Mouse (Mus musculus) adrenal gland, adult 18-20 months (tissue): ENCODE results near the gene Arhgef33. TPM values are rescaled to one million over a fixed set of nuclear protein-coding genes. Genes with fewer than 3 reads are reported as not detected.
"Not testable (repeated sequence)": the region's sequence is repeated elsewhere in the genome, so short reads cannot be mapped to it uniquely, and the experiment has no call there.

ENCODE experiments used
- DNase-seq, 2 experiments: peaks; one replicate each; pipeline ENCODE4 v3.0.0; 2021 to 2022; ENCODE audit warnings: low spot score in 2 of 2
- long read RNA-seq, 2 experiments: library from polyadenylated mRNA; stranded (forward); transcript quantifications; one replicate each; pipeline ENCODE4 v2.0.0; 2021
- total RNA-seq, 2 experiments: library from RNA; stranded (reverse); gene quantifications; 1 replicate in 1 of 2; 2 replicates in 1 of 2; pipeline ENCODE4 v1.2.3; 2021

Arhgef33 gene
- total RNA-seq = 1 to 10 TPM in 1 of 2 experiments, under 1 TPM in 1; 0.38 to 1.1 TPM
- long read RNA-seq, experiment 1 = 0 reads
- long read RNA-seq, experiment 2, partial matches to known transcripts = 0 of 4 reads
- long read RNA-seq, experiment 2, other reads (novel, unspliced or antisense) = 3 of 4 reads

DNA sequence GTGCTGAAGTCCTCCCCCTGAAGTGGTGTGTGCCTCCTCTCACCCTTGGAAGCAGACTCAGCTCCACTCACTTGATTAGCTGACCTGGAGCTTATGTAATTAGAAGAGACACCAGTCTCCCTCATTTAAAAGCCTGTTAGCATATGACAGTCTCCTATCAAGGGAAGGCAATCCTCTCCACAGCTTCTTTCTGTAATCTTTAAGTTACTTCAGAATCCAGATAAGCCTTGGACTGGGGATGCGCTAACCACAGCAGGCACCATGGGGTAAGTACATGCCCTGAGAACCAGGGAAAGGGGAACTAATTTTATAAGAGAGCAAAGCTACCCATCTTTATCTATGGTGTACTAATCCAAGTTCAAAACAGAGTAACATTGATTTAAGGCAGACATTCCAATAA, at the start of gene Arhgef33:
Arhgef33 (plus strand) TSS at position 157 of the 400 bp plus-strand sequence.
- no peak for DNase-seq

DNA sequence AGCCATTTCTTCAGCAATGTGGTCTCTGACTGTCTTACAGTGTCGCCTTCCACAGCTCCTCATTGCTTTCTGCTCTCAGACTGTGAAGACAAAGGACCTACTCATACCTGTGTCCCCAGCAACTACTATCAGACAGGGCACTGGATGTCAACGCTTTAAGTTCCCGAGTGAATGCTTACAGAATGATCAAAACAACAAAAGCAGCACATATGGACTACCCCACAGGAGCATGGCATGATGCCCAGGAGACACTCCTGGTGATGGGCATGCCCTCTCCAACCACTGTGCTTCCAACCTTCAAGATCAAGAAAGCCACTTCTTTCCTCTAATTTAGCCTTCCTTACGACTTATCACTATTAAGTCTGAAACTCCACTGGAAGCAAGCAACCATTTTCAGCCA, 40.1 kb upstream of the Arhgef33 start:
- no peak for DNase-seq

DNA sequence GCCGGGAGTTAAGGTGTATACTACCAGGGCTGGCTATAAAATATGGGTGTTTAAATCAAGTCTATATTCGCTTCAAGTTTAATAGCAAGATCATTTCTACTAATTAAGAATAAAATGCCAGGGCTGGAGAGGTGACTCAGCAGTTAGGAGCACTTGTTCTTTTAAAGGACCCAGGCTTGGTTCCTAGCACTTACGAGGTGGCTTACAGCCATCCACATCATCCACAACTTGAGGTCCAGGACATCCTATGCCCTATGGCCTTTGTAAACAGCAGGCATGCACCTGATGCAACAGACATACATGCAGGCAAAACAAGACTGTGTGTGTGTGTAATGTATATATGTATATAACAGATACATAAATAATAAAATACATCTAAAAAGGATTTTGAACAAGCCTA, 39.1 kb upstream of the Arhgef33 start:
- no peak for DNase-seq

DNA sequence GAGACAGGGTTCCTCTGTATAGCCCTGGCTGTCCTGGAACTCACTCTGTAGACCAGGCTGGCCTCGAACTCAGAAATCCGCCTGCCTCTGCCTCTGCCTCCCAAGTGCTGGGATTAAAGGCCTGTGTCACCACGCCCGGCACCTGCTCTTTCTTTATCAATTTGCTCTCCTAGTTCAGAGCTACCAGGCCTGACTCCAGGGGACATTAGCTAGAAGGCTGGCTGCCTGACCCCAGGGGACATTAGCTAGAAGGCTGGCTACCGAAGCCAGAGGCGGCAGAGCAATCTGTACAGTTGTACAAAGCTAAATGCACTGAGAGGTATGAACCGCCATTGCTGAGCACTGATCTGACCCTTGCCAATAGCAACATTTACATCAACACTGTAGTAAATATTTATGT, 36.6 kb upstream of the Arhgef33 start:
- DNase-seq = not testable (repeated sequence)

DNA sequence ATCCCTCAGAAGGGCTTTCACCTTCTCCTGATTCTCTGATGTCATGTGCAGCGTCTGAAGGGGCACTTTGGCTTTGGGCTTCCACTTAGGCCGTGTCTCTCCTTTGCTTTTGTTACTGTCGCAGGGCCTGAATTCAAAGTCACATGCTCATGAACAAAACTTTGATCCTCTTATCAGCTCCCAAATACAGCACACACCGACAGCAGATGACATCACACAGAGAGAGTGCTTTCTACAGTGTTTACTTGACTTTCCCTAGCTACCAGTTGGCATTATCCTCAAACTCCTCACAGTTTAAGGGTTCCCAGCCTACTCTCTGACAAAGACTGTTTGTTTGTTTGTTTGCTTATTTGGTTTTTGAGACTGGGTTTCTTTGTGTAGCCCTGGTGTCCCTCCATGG, 29.0 kb upstream of the Arhgef33 start:
- DNase-seq = no peak

DNA sequence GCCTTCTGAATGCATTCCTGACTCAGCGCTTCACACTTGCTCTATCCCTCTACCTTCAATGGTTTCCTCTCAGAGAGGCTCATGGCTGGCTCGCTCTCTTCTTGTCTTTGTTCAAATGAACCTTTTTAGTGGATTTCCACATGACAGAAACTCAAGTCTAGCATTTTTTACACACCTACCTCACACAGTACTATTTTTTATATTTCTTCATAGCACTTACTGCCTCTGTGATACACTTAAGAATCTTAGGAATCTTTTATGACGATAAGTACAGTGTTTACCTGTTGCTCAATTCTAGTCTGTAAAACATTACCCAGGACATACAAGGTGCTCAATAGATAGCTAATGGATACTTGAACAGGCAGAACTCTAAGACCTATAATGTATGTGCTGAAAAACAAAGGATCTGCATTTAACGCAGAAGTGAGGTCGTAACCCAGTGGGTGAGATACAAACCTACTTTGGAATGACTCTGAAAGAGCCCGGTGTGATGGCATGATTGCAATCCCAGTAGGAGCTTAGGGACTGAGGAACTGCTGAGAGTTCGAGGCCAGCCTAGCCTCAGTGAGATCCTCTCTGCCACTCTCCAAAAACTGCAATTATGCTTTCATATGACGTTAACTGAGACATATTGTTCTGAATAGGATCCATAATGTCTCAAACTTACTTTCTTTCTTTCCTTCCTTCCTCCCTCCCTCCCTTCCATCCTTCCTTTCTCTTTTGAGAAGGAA, 27.7 kb upstream of the Arhgef33 start:
- no peak for DNase-seq

DNA sequence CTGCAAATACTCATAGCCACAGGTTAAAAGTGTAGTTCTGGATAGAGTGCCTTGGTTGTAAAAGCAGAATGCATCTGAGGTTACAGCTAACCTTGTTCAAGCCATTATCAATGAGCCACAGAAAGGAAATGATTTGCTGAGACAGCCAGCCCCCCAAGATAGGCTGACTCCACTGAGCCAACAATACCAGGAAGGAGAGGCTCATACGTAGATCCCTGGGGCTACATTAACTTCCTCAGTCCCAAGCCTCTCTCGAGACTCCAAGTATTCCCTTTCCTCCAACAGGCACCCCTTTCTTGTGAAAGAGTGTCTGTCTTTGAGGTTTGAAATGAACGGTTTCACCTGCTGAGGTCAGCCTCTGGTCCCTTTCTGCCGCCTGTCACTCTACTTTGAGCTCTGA, 22.8 kb upstream of the Arhgef33 start:
- DNase-seq = no peak

DNA sequence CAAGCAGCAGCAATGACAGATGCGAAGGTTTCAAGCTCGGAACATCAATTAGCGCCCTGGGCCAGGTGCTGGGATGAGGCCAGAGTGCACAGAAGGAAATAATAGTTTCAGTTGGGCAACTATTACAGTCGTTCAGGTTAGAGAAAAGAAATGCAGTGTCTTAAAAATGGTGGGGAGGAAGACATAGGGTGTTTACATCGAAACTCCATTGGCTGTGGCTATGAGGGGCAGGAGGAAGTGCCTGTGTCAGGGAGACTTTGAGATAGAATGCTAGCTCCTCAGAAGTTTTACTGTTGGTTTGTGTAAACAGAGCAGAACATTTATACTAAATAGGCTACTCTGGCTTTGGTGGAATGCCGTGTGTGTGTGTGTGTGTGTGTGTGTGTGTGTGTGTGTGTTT, 19.2 kb upstream of the Arhgef33 start:
- no peak for DNase-seq

DNA sequence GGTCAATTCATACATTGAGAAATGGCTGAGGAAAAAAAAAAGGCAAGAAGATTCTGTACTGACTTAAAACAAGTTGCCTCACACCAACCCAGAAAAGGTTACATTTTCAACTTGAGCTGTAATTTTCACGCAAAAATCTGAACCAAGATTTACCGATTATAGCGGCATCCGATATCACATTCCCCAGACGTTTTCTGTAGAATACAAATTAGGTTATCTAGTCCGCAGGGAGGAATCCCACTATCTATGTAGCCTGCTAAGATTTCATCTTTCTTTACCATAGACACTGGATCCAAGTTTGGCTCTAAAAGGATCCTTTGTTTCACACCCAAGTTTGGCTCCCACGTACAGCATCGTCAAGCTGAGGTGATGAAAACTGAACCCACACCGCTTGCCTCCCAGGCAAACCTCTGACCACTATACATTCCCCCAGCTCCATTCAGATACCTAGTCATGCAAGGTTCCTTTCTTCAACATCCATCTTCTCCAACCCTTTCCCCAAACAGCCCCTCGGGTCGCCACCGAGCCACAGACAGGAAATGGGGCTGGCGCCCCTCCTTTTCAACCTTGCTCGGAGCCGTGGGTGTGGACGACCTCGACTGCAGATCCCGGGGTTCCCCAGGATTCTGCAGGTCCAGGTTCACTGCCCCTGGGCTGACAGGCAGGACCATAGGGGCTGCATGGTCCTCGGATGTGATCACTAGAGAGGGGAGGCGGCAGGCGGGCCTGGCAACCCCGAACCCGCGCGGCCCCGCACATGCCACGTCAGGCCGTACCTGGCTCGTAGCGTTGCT, 17.7 kb upstream of the Arhgef33 start:
- no peak for DNase-seq

DNA sequence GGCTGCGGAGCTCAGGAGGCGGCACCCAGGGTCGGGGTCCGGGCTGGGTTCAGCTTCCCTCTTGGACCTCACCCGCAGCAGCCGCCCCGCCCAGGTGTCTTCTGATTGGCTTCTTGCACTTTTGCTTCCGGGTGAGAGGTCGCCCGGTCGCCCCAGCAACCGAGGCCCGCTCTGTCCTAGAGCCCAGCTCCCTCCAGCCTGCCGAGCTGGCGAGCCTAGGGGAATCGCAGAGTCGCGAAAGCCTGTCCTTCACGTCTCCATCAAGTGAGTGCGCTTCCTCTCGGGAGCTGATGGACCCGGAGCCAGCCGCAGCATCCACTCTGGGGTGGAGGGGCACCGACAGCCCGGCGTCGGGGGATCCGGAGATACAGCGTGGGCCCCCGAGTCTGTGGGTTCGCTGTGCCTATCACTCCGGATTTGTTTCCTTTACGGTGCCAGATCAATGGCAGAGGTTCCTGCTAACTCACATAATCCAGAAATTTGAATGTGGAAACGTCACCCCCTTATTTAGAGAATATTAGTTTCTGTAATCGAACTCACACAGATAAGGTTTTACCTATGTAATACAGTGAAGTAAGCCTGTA, 17.0 kb upstream of the Arhgef33 start, which contains the start of the genes Morn2 and Dhx57:
Morn2 (plus strand) TSS at position 130 of the 584 bp plus-strand sequence.
Dhx57 (minus strand) TSS at position 403 of the 584 bp plus-strand sequence.
- DNase-seq = peak; percentile 99

DNA sequence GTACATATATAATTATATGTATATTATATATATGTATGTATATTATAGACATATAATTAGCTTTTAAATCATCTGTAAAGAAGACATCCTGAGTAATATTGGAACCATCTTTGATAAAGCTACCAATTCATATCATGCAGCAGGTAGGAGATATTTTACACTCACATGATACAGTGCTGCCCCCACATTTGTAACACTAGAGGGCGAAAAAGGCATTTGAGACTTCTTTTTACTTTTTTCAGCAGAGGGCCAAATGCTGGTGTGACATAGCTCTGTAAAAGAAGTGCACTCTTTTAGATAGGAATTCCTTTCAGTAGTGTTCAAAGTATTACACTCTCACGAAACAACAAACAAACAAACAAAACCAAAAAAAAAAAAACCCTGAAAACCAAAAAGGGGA, 16.1 kb upstream of the Arhgef33 start:
- no peak for DNase-seq

DNA sequence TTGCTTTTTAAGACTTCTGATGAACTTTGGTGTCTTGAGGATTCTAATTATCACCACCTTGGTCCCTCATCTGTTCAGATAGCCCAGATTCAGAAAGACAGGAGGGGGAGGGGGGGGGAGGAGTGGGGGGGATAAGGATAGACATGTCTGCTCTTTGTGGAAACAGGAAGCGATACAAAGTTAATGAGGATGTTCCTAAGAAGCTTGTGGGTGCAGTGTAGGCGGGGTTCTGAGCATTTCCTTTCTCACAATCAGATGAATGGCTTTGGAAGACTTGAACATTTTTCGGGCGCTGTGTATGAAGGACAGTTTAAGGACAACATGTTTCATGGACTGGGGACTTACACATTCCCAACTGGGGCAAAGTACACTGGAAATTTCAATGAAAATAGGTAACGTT, 11.9 kb upstream of the Arhgef33 start:
- no peak for DNase-seq

DNA sequence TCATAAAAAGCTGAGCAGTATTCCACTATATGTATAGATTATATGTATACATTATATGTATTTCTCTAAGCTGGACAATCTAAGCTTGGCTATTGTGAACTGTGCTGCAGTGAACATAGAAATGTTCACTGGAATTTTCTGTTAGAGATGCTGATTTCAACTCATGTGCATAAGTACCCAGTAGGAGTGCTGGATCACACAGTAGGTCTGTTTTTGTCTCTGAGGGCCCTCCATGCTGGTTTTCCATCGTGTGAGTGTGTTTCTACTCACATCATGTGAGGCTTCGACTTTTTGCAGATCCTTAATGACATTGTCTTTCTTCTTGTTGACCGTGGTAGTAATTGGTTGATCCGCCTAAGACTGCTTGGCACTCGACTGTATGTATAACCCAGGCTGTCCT, 8.4 kb upstream of the Arhgef33 start:
- no peak for DNase-seq

DNA sequence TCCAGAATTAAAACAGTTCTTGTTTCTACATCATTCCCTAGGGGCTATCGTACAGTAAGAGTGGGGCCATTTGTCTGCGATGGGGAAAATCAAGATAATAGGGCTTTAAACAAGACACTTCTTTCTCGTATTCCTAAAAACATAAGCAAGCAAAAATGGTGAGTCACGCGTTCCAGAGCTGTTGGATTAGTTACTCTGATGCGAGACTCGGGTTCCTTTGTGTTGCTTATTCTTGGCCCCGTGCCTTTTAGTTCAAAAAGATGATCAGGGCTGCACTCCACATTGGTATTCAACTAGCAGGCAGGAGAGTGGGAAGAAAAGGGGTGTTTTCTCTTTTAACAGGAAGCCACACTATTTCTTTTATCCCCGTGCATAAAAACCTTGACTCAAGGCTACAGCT, 4.6 kb downstream of the Arhgef33 start:
- DNase-seq = no peak

DNA sequence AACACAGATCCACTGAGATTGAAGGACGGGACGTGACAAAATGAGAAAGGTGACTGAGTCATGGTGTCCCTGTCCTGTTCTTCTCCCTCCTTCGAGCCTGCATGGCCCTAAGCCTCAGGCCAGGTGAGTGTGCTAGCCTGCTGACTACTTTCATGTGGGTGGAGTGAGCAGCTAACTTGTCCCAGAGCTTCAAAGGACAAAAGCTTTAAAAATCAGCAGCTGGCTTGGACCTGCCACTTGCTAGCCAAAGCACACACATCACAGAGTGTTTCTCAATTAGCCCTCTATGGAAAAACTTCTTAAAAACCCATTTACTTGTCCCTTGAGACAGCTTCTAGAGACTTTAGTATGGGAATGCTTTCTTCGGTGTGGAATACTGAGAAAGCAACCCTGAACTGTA, 5.2 kb downstream of the Arhgef33 start:
- DNase-seq = no peak

DNA sequence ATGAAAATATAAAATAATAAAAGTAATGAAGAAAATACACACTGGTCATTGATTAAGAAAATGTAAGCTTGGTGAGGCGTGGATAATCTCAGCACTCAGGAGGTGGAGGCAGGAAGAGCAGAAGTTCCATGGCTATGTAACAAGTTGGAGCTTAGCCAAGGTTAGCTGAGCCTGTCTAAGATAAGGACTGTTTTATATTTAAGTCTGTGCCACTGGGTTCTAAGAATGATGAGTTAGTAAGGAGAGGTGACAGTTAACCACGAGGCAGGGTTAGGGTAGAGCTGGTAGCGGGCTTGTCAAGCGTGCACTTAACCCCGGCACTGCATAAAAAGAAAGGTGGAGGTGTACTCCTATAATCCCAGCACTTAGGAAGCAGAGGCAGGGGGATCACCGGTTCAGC, 15.0 kb downstream of the Arhgef33 start:
- DNase-seq = no peak

DNA sequence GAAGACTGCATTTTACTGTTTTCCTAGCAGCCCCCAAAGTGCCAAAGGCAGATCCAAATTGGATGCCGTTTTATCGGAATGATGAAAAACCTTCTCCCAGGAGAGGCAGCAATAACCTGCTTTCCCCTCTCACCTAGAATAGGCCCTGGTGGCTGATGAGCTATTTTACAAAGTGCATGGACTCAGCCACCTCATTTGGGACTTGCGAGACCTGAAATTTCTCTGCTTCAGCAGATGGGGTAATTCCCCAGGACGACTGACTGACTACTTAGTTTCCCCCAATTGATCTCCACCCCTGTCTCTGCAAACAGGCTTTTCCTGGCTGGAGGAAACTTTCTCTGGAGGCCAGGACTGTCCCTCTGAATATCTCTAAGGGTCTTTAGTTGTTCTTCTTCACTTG, 15.8 kb downstream of the Arhgef33 start:
- no peak for DNase-seq

DNA sequence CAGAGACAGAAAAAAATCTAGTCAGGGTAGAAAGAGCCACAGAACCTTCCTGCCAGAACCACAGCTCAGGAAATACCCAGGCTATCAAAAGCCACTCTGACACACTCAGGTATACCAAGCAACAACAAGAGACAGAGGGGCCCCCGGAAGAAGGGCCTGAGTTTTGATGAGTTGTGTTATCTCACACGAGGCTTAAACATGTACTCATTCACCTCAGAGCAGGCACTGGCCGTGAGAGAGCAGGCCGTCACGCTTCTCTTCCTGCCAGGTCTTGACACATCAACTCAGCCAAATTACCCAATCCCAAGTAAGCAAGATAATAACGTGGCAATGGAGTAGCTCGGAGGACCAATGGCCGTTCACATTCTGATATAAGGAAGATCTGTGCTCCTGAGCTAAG, 16.5 kb downstream of the Arhgef33 start:
- no peak for DNase-seq

DNA sequence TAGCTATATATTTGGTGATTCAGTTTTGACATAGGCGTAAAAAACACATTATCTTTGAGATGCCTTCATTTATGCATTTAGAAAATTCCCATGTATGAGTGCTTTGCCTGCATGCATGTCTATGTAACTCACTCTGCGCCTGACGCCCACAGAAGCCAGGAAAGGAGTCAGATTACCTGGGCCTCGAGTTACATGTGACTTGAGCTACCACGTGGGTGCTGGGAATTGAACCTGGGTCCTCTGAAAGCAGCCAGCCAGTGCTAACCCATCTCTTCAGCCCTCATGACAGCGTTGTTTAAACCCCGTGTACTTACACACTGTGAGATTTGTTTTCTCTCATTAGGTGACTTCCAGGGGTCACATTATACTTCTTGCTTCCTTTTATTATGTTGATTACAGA, 17.3 kb downstream of the Arhgef33 start:
- DNase-seq = no peak

DNA sequence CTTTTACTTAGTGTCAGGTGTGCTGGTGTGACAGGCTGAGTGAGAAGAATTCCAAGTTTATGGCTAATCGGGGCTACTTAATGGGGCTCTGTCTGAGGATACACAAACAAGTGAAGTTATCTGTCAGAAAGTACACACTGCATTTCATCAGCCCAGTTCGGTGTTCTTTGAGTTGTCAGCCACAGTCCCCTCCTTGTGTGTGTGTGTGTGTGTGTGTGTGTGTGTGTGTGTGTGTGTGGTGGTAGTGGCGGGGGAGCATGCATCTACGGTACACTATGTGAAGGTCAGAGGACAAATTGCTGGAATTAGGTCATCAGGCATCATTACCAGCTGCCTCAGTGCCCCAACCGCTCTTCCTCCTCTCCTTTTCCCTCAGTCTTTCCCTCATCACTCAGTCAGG, 18.2 kb downstream of the Arhgef33 start:
- no peak for DNase-seq

DNA sequence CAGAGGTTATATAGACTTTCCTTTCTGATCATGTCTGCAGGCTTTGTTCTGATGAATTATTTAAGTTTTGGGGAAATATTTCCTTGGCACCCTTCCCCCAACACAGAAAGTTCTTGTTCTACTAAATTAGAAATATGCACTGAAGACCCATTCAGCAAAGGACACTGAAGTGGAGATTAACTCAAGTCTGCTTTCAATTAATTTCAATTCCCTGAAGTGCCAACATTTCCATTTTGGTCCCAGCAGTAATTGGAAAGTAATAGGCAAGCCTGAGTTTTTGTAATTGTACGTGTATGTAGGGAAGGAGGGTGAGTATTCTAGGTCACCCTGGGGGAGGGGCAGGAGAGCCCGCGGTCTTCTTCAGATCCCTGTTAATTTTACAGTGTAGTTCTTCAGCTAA, 19.2 kb downstream of the Arhgef33 start:
- no peak for DNase-seq

DNA sequence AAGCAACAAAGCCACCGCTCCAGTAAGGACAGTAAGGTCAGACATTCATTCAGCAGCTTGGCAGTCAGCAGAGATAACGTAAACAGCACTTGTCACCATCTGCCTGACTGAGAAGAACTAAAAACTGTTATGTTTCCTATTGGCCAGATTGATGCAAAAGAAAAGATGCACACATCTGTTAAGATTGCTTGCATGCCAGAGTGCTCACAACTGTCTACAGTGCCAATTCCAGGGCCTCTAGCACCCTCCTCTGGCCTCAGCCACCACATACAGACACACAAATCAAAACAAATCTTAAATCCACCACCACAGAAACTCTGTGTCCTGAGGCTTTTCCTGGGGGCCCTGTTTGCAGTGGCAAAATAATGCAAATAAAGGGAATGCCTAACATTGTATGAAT, 25.2 kb downstream of the Arhgef33 start:
- DNase-seq = no peak
